Mouse (Mus musculus): ENCODE measurements around the gene Nrp1. TPM values are rescaled to one million over a fixed set of nuclear protein-coding genes. Genes with fewer than 3 reads are reported as not detected.

The Nrp1 gene
- polyA plus RNA-seq, 1 experiment from 2014 or later, result 82.9 TPM

DNA sequence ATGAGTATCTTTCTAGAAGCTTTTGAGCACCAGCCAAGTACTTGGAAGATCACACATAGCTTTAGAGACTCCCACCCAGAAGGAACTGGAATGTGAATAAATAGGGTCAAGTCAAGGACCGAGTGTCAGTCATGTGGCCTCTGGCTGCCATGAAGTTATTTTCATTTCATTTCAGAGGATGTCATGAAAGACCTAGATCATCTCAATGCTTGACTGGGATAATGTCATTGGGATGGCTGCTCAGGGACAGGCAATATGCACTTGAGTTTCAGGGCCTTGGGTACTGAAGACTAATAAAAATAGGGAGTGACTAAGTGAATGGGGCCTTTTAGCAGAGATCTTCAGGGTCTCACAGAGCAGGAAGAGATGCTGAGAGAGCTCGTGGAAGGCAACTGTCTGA is 26.0 kb downstream of the Nrp1 start:
- WGBS, result 59% methylated on average over 2 of the region's 2 CpGs
- peaks cover 3% of the 10 kb centered on the region for H3K4me1 ChIP-seq (ENCODE audit: control insufficient read depth, insufficient read depth, low read depth, low read length)

DNA sequence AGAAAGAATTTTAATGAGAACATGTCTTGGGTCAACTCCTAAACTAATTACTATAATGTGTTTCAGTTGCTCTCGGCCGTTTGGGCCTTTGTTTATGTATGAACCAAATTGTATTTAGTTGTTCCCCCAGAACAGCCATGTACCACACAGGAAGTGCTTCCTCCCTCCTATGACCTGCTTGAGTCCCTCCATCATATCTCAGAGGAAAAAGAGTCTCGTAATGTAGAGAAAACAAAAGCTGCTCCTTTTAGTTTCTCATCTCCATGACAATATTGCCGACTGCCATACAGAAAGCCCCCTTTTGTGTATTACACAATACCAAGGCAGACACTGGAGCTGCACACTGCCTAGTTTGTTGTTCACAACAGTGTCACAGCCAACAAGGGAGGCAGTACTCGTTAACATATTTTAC is 26.5 kb downstream of the Nrp1 start:
- H3K27me3 ChIP-seq (replicated peaks; ENCODE audit: control insufficient read depth, insufficient read depth, low read length), result no peaks in the 10 kb centered on the region
- no peak for ATAC-seq
- H3K9me3 ChIP-seq (ENCODE audit: control insufficient read depth, low read length), result no peaks in the 10 kb centered on the region
- H3K36me3 ChIP-seq (ENCODE audit: control insufficient read depth, insufficient read depth, low read length), result no peaks in the 10 kb centered on the region
- peaks cover 3% of the 10 kb centered on the region for H3K4me1 ChIP-seq (ENCODE audit: control insufficient read depth, insufficient read depth, low read depth, low read length)
- no peak overlapping the region for H3K4me2 ChIP-seq (ENCODE audit: low read length)
- 25% methylated on average over 5 of the region's 5 CpGs for WGBS
- H3K27ac ChIP-seq (ENCODE audit: low read depth, low read length), result no peak overlapping the region
- H3K4me3 ChIP-seq (ENCODE audit: low read length), result no peak overlapping the region
- H3K9ac ChIP-seq (ENCODE audit: low read depth, low read length), result no peak overlapping the region

More for the DNA sequence above, 26.0 kb downstream of the Nrp1 start:
- no peaks in the 10 kb centered on the region for H3K9me3 ChIP-seq (ENCODE audit: control insufficient read depth, low read length)
- no peaks in the 10 kb centered on the region for H3K36me3 ChIP-seq (ENCODE audit: control insufficient read depth, insufficient read depth, low read length)
- H3K9ac ChIP-seq (ENCODE audit: low read depth, low read length), result no peak overlapping the region
- H3K4me3 ChIP-seq (ENCODE audit: low read length), result no peak overlapping the region
- H3K27me3 ChIP-seq (replicated peaks; ENCODE audit: control insufficient read depth, insufficient read depth, low read length), result no peaks in the 10 kb centered on the region
- no peak overlapping the region for H3K27ac ChIP-seq (ENCODE audit: low read depth, low read length)
- H3K4me2 ChIP-seq (ENCODE audit: low read length), result no peak overlapping the region
- ATAC-seq, result no peak

DNA sequence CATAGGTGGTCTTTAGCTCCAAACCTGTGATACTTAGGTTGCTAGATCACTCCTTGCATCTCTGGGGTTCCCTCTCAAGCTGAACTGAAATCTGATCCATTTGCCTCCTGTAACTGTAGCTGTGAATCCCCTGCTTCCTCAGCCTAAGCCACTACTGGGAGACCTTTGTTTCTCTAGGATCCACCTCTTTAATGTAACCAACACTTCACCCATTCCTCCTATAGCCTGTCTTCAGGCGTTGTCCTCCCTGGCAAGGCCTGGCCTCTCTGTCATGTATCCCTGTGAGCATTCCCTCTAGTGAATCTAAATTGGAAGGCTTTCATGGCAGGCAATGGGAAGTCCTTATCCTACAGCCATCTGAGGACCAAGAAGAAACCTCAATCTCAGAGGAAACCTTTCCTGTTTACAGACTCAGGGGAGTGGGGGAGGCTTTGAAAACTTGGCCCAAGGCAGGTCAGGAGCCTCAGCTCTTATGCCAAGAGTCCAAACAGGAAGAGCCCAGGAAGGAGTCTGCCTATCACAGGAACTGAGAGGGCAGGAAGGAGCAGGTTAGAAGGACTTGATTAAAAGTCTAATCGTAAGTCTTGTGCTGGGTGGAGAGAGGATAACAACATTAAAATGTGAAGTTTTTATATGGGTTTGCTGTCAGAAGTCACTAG is 28.7 kb downstream of the Nrp1 start:
- Histone ChIP-seq H3K4me3 (ENCODE audit: low read length) (no peak overlapping the region), H3K9me3 (ENCODE audit: control insufficient read depth, low read length) (no peaks in the 10 kb centered on the region), H3K4me2 (ENCODE audit: low read length) (no peak overlapping the region), H3K9ac (ENCODE audit: low read depth, low read length) (no peak overlapping the region), H3K27me3 (replicated peaks; ENCODE audit: control insufficient read depth, insufficient read depth, low read length) (no peaks in the 10 kb centered on the region), H3K36me3 (ENCODE audit: control insufficient read depth, insufficient read depth, low read length) (no peaks in the 10 kb centered on the region), H3K27ac (ENCODE audit: low read depth, low read length) (no peak overlapping the region), H3K4me1 (ENCODE audit: control insufficient read depth, insufficient read depth, low read depth, low read length) (peaks cover 3% of the 10 kb centered on the region)
- 77% methylated on average over 2 of the region's 2 CpGs for WGBS
- ATAC-seq, result no peak

DNA sequence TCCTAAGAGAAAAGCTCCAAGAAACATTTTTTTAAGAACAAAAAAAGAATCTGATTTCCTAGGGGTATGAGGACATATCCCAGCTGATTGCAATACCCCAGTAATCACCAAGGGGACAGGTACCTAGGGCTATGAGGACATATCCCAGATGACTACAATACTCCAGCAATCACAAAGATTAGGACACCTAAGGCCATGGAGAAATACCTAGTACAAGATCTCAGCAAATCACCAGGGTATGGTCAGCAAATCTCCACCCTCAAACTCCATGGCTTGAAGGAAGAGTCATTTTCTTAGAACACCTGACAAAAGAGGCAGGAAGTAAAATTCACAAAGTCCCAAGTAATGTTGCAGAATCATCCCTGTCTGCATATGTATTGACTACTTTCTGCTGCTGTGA is 32.4 kb downstream of the Nrp1 start:
- H3K9ac ChIP-seq (ENCODE audit: low read depth, low read length), result no peak overlapping the region
- no peaks in the 10 kb centered on the region for H3K27me3 ChIP-seq (replicated peaks; ENCODE audit: control insufficient read depth, insufficient read depth, low read length)
- H3K36me3 ChIP-seq (ENCODE audit: control insufficient read depth, insufficient read depth, low read length), result no peaks in the 10 kb centered on the region
- H3K4me2 ChIP-seq (ENCODE audit: low read length), result no peak overlapping the region
- no peaks in the 10 kb centered on the region for H3K9me3 ChIP-seq (ENCODE audit: control insufficient read depth, low read length)
- no peaks in the 10 kb centered on the region for H3K4me1 ChIP-seq (ENCODE audit: control insufficient read depth, insufficient read depth, low read depth, low read length)
- no peak overlapping the region for H3K27ac ChIP-seq (ENCODE audit: low read depth, low read length)
- H3K4me3 ChIP-seq (ENCODE audit: low read length), result no peak overlapping the region
- no peak for ATAC-seq

DNA sequence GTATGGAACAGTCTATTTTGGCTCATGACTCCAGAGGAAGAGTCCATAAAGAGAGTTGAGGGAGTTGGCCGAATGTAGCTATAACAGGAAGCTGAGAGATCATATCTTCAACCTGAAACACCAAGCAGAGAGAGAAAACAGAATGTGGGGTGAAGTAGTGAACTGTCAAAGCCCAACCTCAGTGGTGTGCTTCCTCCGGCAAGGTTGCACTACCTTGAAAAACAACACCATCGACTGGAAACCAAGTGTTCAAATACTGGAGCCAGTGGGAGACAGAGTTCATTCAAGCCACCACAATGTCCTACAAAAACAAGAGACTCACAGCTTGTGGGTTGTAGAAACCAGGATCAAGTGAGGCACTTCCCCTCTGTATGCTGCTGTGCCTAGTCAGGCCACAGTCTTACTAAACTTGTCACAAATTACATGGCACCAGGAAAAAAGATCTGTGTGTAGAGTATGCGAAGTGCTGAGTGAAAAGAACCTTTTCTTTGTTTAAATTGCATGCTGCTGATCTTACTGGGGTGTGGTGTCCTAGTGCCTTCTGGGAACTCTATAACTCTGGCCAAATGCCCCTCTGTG is 32.9 kb downstream of the Nrp1 start:
- no peak overlapping the region for H3K9ac ChIP-seq (ENCODE audit: low read depth, low read length)
- WGBS, result 82% methylated on average over 4 of the region's 4 CpGs
- ATAC-seq, result no peak
- H3K27me3 ChIP-seq (replicated peaks; ENCODE audit: control insufficient read depth, insufficient read depth, low read length), result no peaks in the 10 kb centered on the region
- H3K4me3 ChIP-seq (ENCODE audit: low read length), result no peak overlapping the region
- no peaks in the 10 kb centered on the region for H3K9me3 ChIP-seq (ENCODE audit: control insufficient read depth, low read length)
- no peak overlapping the region for H3K4me2 ChIP-seq (ENCODE audit: low read length)
- H3K27ac ChIP-seq (ENCODE audit: low read depth, low read length), result no peak overlapping the region
- H3K4me1 ChIP-seq (ENCODE audit: control insufficient read depth, insufficient read depth, low read depth, low read length), result no peaks in the 10 kb centered on the region
- H3K36me3 ChIP-seq (ENCODE audit: control insufficient read depth, insufficient read depth, low read length), result no peaks in the 10 kb centered on the region

DNA sequence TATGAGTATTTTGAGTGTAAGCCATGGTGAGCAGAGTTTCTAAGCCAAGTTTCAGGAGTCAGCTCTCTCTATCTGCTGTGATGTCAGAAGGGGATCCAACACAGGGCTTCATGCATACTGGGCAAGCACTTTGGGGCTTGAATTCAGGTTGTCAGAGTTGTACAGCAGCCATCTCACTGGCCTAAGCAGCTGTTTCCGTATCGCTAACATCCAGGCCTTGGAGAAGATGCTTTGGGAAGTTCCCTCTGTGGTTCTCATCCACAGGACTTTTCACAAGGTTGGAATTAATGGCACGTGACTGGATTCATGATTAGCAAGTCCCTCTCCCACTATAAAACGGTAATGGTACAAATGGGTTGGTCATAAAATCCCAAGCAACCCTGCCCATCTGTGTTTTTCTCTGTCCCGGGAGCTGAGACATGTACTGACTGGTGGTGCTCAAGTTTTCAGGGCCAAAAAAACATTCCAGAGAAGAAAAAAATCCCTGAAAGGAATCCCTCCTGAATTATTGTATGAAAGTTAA is 36.3 kb downstream of the Nrp1 start:
- Histone ChIP-seq H3K4me2 (ENCODE audit: low read length) (no peak overlapping the region), H3K4me1 (ENCODE audit: control insufficient read depth, insufficient read depth, low read depth, low read length) (0 out of 2 replicates have a peak, but pooled peaks cover 4% of the 10 kb centered on the region), H3K27me3 (replicated peaks; ENCODE audit: control insufficient read depth, insufficient read depth, low read length) (no peaks in the 10 kb centered on the region), H3K9ac (ENCODE audit: low read depth, low read length) (no peak overlapping the region), H3K9me3 (ENCODE audit: control insufficient read depth, low read length) (no peaks in the 10 kb centered on the region), H3K36me3 (ENCODE audit: control insufficient read depth, insufficient read depth, low read length) (no peaks in the 10 kb centered on the region), H3K27ac (ENCODE audit: low read depth, low read length) (no peak overlapping the region), H3K4me3 (ENCODE audit: low read length) (no peak overlapping the region)
- 78% methylated on average over 5 of the region's 5 CpGs for WGBS
- no peak for ATAC-seq

DNA sequence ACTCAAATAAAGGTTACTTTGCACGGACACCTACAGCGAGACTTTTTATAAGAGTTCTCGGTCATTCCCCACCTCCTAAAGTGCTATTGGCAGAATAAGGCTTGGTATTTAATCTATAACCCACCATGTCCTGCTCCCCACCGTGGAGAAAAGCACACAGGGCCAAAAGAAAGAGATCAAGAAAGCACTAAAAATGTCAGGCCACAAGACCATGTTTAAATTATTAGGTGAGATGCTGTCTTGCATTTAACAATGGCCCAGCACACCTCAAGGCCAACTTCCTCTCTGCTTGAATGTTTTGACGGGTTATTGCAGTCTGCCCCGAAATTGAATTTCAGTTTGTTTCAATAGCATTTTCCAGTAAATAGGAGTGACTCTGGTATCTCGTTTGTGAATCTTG is 38.6 kb downstream of the Nrp1 start:
- WGBS, result 45% methylated on average over 7 of the region's 7 CpGs
- no peaks in the 10 kb centered on the region for H3K9me3 ChIP-seq (ENCODE audit: control insufficient read depth, low read length)
- 0 out of 2 replicates have a peak, but pooled peaks cover 4% of the 10 kb centered on the region for H3K4me1 ChIP-seq (ENCODE audit: control insufficient read depth, insufficient read depth, low read depth, low read length)
- no peak for ATAC-seq
- no peak overlapping the region for H3K4me2 ChIP-seq (ENCODE audit: low read length)
- H3K36me3 ChIP-seq (ENCODE audit: control insufficient read depth, insufficient read depth, low read length), result no peaks in the 10 kb centered on the region
- H3K27me3 ChIP-seq (replicated peaks; ENCODE audit: control insufficient read depth, insufficient read depth, low read length), result no peaks in the 10 kb centered on the region
- no peak overlapping the region for H3K9ac ChIP-seq (ENCODE audit: low read depth, low read length)
- H3K4me3 ChIP-seq (ENCODE audit: low read length), result no peak overlapping the region
- H3K27ac ChIP-seq (ENCODE audit: low read depth, low read length), result no peak overlapping the region

DNA sequence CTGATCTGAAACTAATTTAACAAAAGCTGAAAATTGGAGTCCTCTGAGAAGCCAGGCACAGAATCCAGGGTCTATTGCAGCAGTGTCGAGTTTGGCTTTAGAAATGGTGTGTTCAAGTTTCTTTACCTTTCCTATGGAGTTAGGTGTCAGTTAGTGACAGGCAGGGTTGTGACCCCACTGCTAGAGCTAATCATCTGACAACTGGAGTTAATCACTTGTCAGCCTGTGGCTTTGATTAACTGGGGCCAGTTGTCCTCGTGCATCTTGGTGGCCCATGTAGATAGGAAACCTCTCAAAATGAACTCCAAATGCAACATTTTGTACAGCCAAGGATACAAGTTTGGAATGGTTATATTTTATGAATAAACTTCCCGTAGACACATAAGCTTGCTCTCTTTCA is 39.0 kb downstream of the Nrp1 start:
- no peak for ATAC-seq
- Histone ChIP-seq H3K36me3 (ENCODE audit: control insufficient read depth, insufficient read depth, low read length) (no peaks in the 10 kb centered on the region), H3K9ac (ENCODE audit: low read depth, low read length) (no peak overlapping the region), H3K27me3 (replicated peaks; ENCODE audit: control insufficient read depth, insufficient read depth, low read length) (no peaks in the 10 kb centered on the region), H3K4me2 (ENCODE audit: low read length) (no peak overlapping the region), H3K9me3 (ENCODE audit: control insufficient read depth, low read length) (no peaks in the 10 kb centered on the region), H3K4me3 (ENCODE audit: low read length) (no peak overlapping the region), H3K27ac (ENCODE audit: low read depth, low read length) (no peak overlapping the region), H3K4me1 (ENCODE audit: control insufficient read depth, insufficient read depth, low read depth, low read length) (0 out of 2 replicates have a peak, but pooled peaks cover 4% of the 10 kb centered on the region)
- 49% methylated on average over 3 of the region's 3 CpGs for WGBS

DNA sequence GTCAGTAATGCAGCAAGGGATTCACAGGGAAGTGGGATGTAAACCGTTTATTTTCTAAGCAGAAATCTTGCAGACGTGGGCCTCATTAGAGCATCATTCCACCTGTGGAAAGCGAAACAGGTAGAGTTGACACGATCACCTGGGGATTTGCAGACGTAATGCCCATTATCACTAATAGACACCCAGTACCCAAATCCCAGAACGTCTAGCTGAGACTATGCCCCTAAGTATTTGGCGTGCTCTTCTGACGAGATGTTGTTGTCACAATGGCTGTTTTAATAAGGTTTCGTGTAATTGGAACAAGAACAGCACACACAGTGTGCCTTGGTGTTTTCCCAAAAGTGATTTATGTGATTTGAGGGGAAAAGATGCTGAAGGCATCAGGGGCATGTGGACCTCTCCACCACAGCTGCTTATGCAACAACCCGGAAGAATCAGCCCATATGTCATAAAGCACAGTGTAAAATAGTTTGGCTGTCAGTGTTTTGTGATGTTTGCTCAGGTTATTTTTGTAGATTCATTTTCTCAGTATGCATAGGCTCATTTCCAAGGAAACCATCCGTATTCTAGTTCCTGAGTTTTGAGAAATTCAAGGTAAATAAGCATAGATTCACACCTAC is 40.2 kb downstream of the Nrp1 start:
- H3K9ac ChIP-seq (ENCODE audit: low read depth, low read length), result no peak overlapping the region
- H3K27ac ChIP-seq (ENCODE audit: low read depth, low read length), result no peak overlapping the region
- peak; percentile 48; the same call in 1 of the 2 replicates for ATAC-seq
- no peaks in the 10 kb centered on the region for H3K9me3 ChIP-seq (ENCODE audit: control insufficient read depth, low read length)
- whole genome bisulfite sequencing, result 61% methylated on average over 11 of the region's 11 CpGs
- 0 out of 2 replicates have a peak, but pooled peaks cover 4% of the 10 kb centered on the region for H3K4me1 ChIP-seq (ENCODE audit: control insufficient read depth, insufficient read depth, low read depth, low read length)
- H3K27me3 ChIP-seq (replicated peaks; ENCODE audit: control insufficient read depth, insufficient read depth, low read length), result no peaks in the 10 kb centered on the region
- H3K36me3 ChIP-seq (ENCODE audit: control insufficient read depth, insufficient read depth, low read length), result no peaks in the 10 kb centered on the region
- no peak overlapping the region for H3K4me3 ChIP-seq (ENCODE audit: low read length)
- H3K4me2 ChIP-seq (ENCODE audit: low read length), result no peak overlapping the region

All from hindbrain, embryonic 16.5 days (tissue).